Mouse (Mus musculus): ENCODE data around the gene Odf3l2.

Odf3l2 gene

GRCm38 (mm10) chr10:79631432-79631831 is 14.1 kb downstream of the Odf3l2 start:
- DNase-seq (ENCODE audit: extremely low spot score, low spot score), result no peak

- DNase-seq (ENCODE audit: extremely low spot score, low spot score), result no peak
Observed at GRCm38 (mm10) chr10:79628377-79628776, 17.2 kb downstream of the Odf3l2 start.

GRCm38 (mm10) chr10:79626156-79626555 is 19.4 kb downstream of the Odf3l2 start:
- DNase-seq (ENCODE audit: extremely low spot score, low spot score), result no peak

GRCm38 (mm10) chr10:79625398-79625797 is 20.1 kb downstream of the Odf3l2 start:
- DNase-seq (ENCODE audit: extremely low spot score, low spot score), result no peak

- DNase-seq (ENCODE audit: extremely low spot score, low spot score), result no peak
Observed at GRCm38 (mm10) chr10:79623950-79624349, 21.6 kb downstream of the Odf3l2 start.

GRCm38 (mm10) chr10:79616376-79616775 is 29.2 kb downstream of the Odf3l2 start:
- DNase-seq (ENCODE audit: extremely low spot score, low spot score), result no peak

GRCm38 (mm10) chr10:79615860-79616259 is 29.7 kb downstream of the Odf3l2 start:
- DNase-seq (ENCODE audit: extremely low spot score, low spot score), result no peak

GRCm38 (mm10) chr10:79614305-79614643 is 31.3 kb downstream of the Odf3l2 start:
- no peak for DNase-seq (ENCODE audit: extremely low spot score, low spot score)

- peak; percentile 73 for DNase-seq (ENCODE audit: extremely low spot score, low spot score)
Observed at GRCm38 (mm10) chr10:79613578-79614304, 31.8 kb downstream of the Odf3l2 start, which contains the start of gene C2cd4c. Gene C2cd4c, minus strand, starts transcription at chr10:79614025.

- DNase-seq (ENCODE audit: extremely low spot score, low spot score), result peak; percentile 59
Observed at GRCm38 (mm10) chr10:79612192-79613135, 33.1 kb downstream of the Odf3l2 start.

- DNase-seq (ENCODE audit: extremely low spot score, low spot score), result no peak
Observed at GRCm38 (mm10) chr10:79611296-79611695, 34.2 kb downstream of the Odf3l2 start.

- no peak for DNase-seq (ENCODE audit: extremely low spot score, low spot score)
Observed at GRCm38 (mm10) chr10:79609276-79609675, 36.3 kb downstream of the Odf3l2 start.

- no peak for DNase-seq (ENCODE audit: extremely low spot score, low spot score)
Observed at GRCm38 (mm10) chr10:79607892-79608291, 37.6 kb downstream of the Odf3l2 start.

- no peak for DNase-seq (ENCODE audit: extremely low spot score, low spot score)
Observed at GRCm38 (mm10) chr10:79606537-79606936, 39.0 kb downstream of the Odf3l2 start.

- no peak for DNase-seq (ENCODE audit: extremely low spot score, low spot score)
Observed at GRCm38 (mm10) chr10:79597936-79598230, 47.7 kb downstream of the Odf3l2 start.

- DNase-seq (ENCODE audit: extremely low spot score, low spot score), result no peak
Observed at GRCm38 (mm10) chr10:79597051-79597935, 48.2 kb downstream of the Odf3l2 start.

GRCm38 (mm10) chr10:79595590-79595929 is 50.0 kb downstream of the Odf3l2 start:
- no peak for DNase-seq (ENCODE audit: extremely low spot score, low spot score)

GRCm38 (mm10) chr10:79594872-79595589 is 50.5 kb downstream of the Odf3l2 start:
- peak; percentile 55 for DNase-seq (ENCODE audit: extremely low spot score, low spot score)

- DNase-seq (ENCODE audit: extremely low spot score, low spot score), result no peak
Observed at GRCm38 (mm10) chr10:79594111-79594510, 51.4 kb downstream of the Odf3l2 start.

GRCm38 (mm10) chr10:79590702-79591101 is 54.8 kb downstream of the Odf3l2 start:
- no peak for DNase-seq (ENCODE audit: extremely low spot score, low spot score)
